In genomic region chr19:10946506-10946905, GRCm38 (mm10) we compare ENCODE assay signal across 11 mouse cellular contexts. TPM values are rescaled to one million over a fixed set of nuclear protein-coding genes. Genes with fewer than 3 reads are reported as not detected.
DNase-seq lines count a peak whose midpoint lies in the region; ATAC-seq and TF ChIP-seq lines count a peak whose summit lies in the region.
"Had no signal": no experiment of that assay in that cellular context is flagged by ENCODE, and none has a peak within 500 bp of the region (broad histone marks: within the 10 kb centered on the region; RNA-seq: fewer than 3 reads in every experiment).

No protein-coding gene starts in this region.

- TF ChIP-seq POLR2A in liver, adult 2 months (IDR thresholded peaks at IDR 0.05; ENCODE audit: extremely low read depth, insufficient read depth, low read length): no peak
- no peak for TF ChIP-seq POLR2A in myocyte (IDR thresholded peaks at IDR 0.05; ENCODE audit: insufficient read length, low read depth)

- peak overlapping the region; percentile 58; the same call in 1 of the 2 replicates for H3K9ac ChIP-seq in liver, adult 2 months (ENCODE audit: low read depth, low read length)
- H3K9ac ChIP-seq in embryonic facial prominence, embryonic 12.5 days: no peak overlapping the region
- no peak overlapping the region for H3K9ac ChIP-seq in intestine, embryonic 15.5 days

- peaks cover 8% of the 10 kb centered on the region; the same call in 1 of the 2 replicates for H3K79me2 ChIP-seq in liver, adult 2 months (ENCODE audit: control insufficient read depth, insufficient read depth, low read length)
- H3K79me2 ChIP-seq in myocyte (ENCODE audit: control insufficient read depth, insufficient read depth): peaks cover 30% of the 10 kb centered on the region

- H3K9me3 ChIP-seq in embryonic facial prominence, embryonic 12.5 days: no peaks in the 10 kb centered on the region
- H3K9me3 ChIP-seq in intestine, embryonic 15.5 days: no peaks in the 10 kb centered on the region

- DNase-seq in liver, adult 2 months (ENCODE audit: extremely low read depth, low read depth, low spot score): no peak
- no peak for DNase-seq in liver
- DNase-seq in urinary bladder, postnatal 14 days (ENCODE audit: low spot score): no peak
- no peak for DNase-seq in layer of hippocampus, adult 9-10 months (ENCODE audit: low spot score)
- DNase-seq: gastrocnemius, adult 2 months had no signal

- peak overlapping the region; percentile 100 for H3K4me2 ChIP-seq in embryonic facial prominence, embryonic 12.5 days (replicated peaks)
- peak overlapping the region; percentile 83 for H3K4me2 ChIP-seq in intestine, embryonic 15.5 days (replicated peaks)
- peak overlapping the region; percentile 82 for H3K4me2 ChIP-seq in myocyte (ENCODE audit: low read depth)

- H3K4me3 ChIP-seq in liver, adult 2 months (ENCODE audit: insufficient read depth, low read depth, low read length): no peak overlapping the region
- 0 out of 2 replicates have a peak overlapping the region, but pooled peaks have one; percentile 2 for H3K4me3 ChIP-seq in embryonic facial prominence, embryonic 12.5 days
- peak overlapping the region; percentile 12; the same call in 1 of the 2 replicates for H3K4me3 ChIP-seq in intestine, embryonic 15.5 days (replicated peaks)
- H3K4me3 ChIP-seq in myocyte: peak overlapping the region; percentile 95

- no peak for TF ChIP-seq CTCF in liver, adult 2 months (IDR thresholded peaks at IDR 0.05; ENCODE audit: low read depth, low read length)

- 49% methylated on average over 3 of the region's 3 CpGs for WGBS in liver, adult 2 months
- WGBS in embryonic facial prominence, embryonic 12.5 days: 88% methylated on average over 3 of the region's 3 CpGs
- WGBS in intestine, embryonic 15.5 days: 79% methylated on average over 3 of the region's 3 CpGs

- no peak for ATAC-seq in embryonic facial prominence, embryonic 12.5 days (ENCODE audit: insufficient number of reproducible peaks, insufficient read depth, low FRiP score, low TSS enrichment)
- ATAC-seq in intestine, embryonic 15.5 days: no peak

- H3ac ChIP-seq in myocyte (ENCODE audit: control insufficient read depth, insufficient read length): no peak overlapping the region

- H3K27ac ChIP-seq in liver, adult 2 months (replicated peaks; ENCODE audit: insufficient read depth, low read depth, low read length): no peak overlapping the region
- no peak overlapping the region for H3K27ac ChIP-seq in embryonic facial prominence, embryonic 12.5 days
- H3K27ac ChIP-seq in intestine, embryonic 15.5 days: no peak overlapping the region
- H3K27ac ChIP-seq: gastrocnemius, adult 2 months had no signal

- H3K36me3 ChIP-seq in liver, adult 2 months (ENCODE audit: control insufficient read depth, insufficient read depth, low read length): peaks cover 5% of the 10 kb centered on the region; the same call in 1 of the 2 replicates
- H3K36me3 ChIP-seq in embryonic facial prominence, embryonic 12.5 days: peaks cover 43% of the 10 kb centered on the region
- H3K36me3 ChIP-seq in intestine, embryonic 15.5 days: peaks cover 34% of the 10 kb centered on the region
- peaks cover 14% of the 10 kb centered on the region for H3K36me3 ChIP-seq in myocyte (ENCODE audit: control insufficient read depth, insufficient read depth)

- H3K27me3 ChIP-seq in liver, adult 2 months (ENCODE audit: control insufficient read depth, insufficient read depth, low read length): no peaks in the 10 kb centered on the region
- no peaks in the 10 kb centered on the region for H3K27me3 ChIP-seq in embryonic facial prominence, embryonic 12.5 days
- H3K27me3 ChIP-seq in intestine, embryonic 15.5 days (replicated peaks): no peaks in the 10 kb centered on the region
- no peaks in the 10 kb centered on the region for H3K27me3 ChIP-seq in myocyte (ENCODE audit: control insufficient read depth, insufficient read depth, insufficient read length)

- peaks cover 9% of the 10 kb centered on the region for H3K4me1 ChIP-seq in liver, adult 2 months (ENCODE audit: control insufficient read depth, insufficient read depth, low read length)
- H3K4me1 ChIP-seq in embryonic facial prominence, embryonic 12.5 days: peaks cover 25% of the 10 kb centered on the region
- H3K4me1 ChIP-seq in intestine, embryonic 15.5 days (replicated peaks): peaks cover 16% of the 10 kb centered on the region

TF ChIP-seq in myocyte, 11 proteins besides CTCF, POLR2A, EP300 and RAD21:
- TF ChIP-seq SRF (IDR thresholded peaks at IDR 0.05; ENCODE audit: control insufficient read depth, insufficient read length, low read depth): no peak
- TF ChIP-seq REST (IDR thresholded peaks at IDR 0.05; ENCODE audit: insufficient read depth, insufficient read length): no peak
- TF ChIP-seq MYOD1 (IDR thresholded peaks at IDR 0.05; ENCODE audit: control insufficient read depth in 1 of 3, insufficient read length in 2 of 3, low read depth in 2 of 3): no peak
- TF ChIP-seq MAX (IDR thresholded peaks at IDR 0.05; ENCODE audit: low read depth): no peak
- TF ChIP-seq POLR2AphosphoS2 (IDR thresholded peaks at IDR 0.05; ENCODE audit: insufficient read length, low read depth): no peak
- no peak for TF ChIP-seq MYOG (IDR thresholded peaks at IDR 0.05; ENCODE audit: control insufficient read depth in 1 of 3, insufficient read depth in 1 of 3, insufficient read length in 2 of 3, low read depth in 2 of 3)
- no peak for TF ChIP-seq USF1 (IDR thresholded peaks at IDR 0.05; ENCODE audit: low read depth)
- no peak for TF ChIP-seq E2F4 (IDR thresholded peaks at IDR 0.05; ENCODE audit: insufficient read depth)
- TF ChIP-seq CEBPB (IDR thresholded peaks at IDR 0.05; ENCODE audit: insufficient read depth, poor library complexity, severe bottlenecking): no peak
- TF ChIP-seq TCF3 (IDR thresholded peaks at IDR 0.05; ENCODE audit: insufficient read length, low read depth): no peak
- no peak for TF ChIP-seq TCF12 (IDR thresholded peaks at IDR 0.05; ENCODE audit: insufficient read depth, poor library complexity, severe bottlenecking)

RNA-seq across cellular contexts. Expression of gene Ccdc86, which starts 2.6 kb away (rescaled TPM):
- 1.2 and 1.3 TPM in 2 replicates for total RNA-seq in liver, adult 2 months (2014; rRNA removed)
- 4.3 and 4.4 TPM in 2 replicates for polyA plus RNA-seq in liver, adult 2 months (2012; rRNA removed)
- 32.3 and 32.8 TPM in 2 replicates for polyA plus RNA-seq in embryonic facial prominence, embryonic 12.5 days (2016; fragmentation: Nextera tagmentation; extraction: Ambion mirVana)
- polyA plus RNA-seq in intestine, embryonic 15.5 days (2015; fragmentation: Nextera tagmentation; extraction: Ambion mirVana): 29.0 and 29.5 TPM in 2 replicates
- polyA plus RNA-seq in myocyte (2012; fragmentation: generic; extraction: Trizol): 33.1 TPM

RNA-seq across cellular contexts. Expression of gene Ptgdr2, which starts 9.5 kb away (rescaled TPM):
- not detected in 2 replicates for total RNA-seq in liver, adult 2 months (2014; rRNA removed)
- polyA plus RNA-seq in liver, adult 2 months (2012; rRNA removed): not detected in 2 replicates
- polyA plus RNA-seq in embryonic facial prominence, embryonic 12.5 days (2016; fragmentation: Nextera tagmentation; extraction: Ambion mirVana): 0.14 and 0.18 TPM in 2 replicates
- 0.05 and 0.06 TPM in 2 replicates for polyA plus RNA-seq in intestine, embryonic 15.5 days (2015; fragmentation: Nextera tagmentation; extraction: Ambion mirVana)
- 0.10 TPM for polyA plus RNA-seq in myocyte (2012; fragmentation: generic; extraction: Trizol)
- total RNA-seq: gastrocnemius, adult 2 months had no signal

RNA-seq across cellular contexts. Expression of gene Zp1, which starts 26.1 kb away (rescaled TPM):
- not detected in 2 replicates for total RNA-seq in liver, adult 2 months (2014; rRNA removed)
- polyA plus RNA-seq in liver, adult 2 months (2012; rRNA removed): not detected in 2 replicates
- polyA plus RNA-seq in embryonic facial prominence, embryonic 12.5 days (2016; fragmentation: Nextera tagmentation; extraction: Ambion mirVana): 0.10 TPM in 1 of 2 replicates, not detected in the other
- not detected in 2 replicates for polyA plus RNA-seq in intestine, embryonic 15.5 days (2015; fragmentation: Nextera tagmentation; extraction: Ambion mirVana)
- 0.05 TPM for polyA plus RNA-seq in myocyte (2012; fragmentation: generic; extraction: Trizol)
- total RNA-seq: gastrocnemius, adult 2 months; layer of hippocampus, postnatal 10 days had no signal
- polyA plus RNA-seq: cerebellum, adult 2 months had no signal

RNA-seq across cellular contexts. Expression of gene Ms4a10, which starts 28.0 kb away (rescaled TPM):
- not detected in 2 replicates for total RNA-seq in liver, adult 2 months (2014; rRNA removed)
- polyA plus RNA-seq in liver, adult 2 months (2012; rRNA removed): not detected in 2 replicates
- not detected in 2 replicates for polyA plus RNA-seq in embryonic facial prominence, embryonic 12.5 days (2016; fragmentation: Nextera tagmentation; extraction: Ambion mirVana)
- 37.4 and 51.1 TPM in 2 replicates for polyA plus RNA-seq in intestine, embryonic 15.5 days (2015; fragmentation: Nextera tagmentation; extraction: Ambion mirVana)
- 0.30 TPM for polyA plus RNA-seq in myocyte (2012; fragmentation: generic; extraction: Trizol)
- total RNA-seq: gastrocnemius, adult 2 months; layer of hippocampus, postnatal 10 days had no signal
- polyA plus RNA-seq: cerebellum, adult 2 months; spleen, adult 2 months had no signal

RNA-seq across cellular contexts. Expression of gene Ms4a15, which starts 46.5 kb away (rescaled TPM):
- not detected in 2 replicates for total RNA-seq in liver, adult 2 months (2014; rRNA removed)
- polyA plus RNA-seq in liver, adult 2 months (2012; rRNA removed): not detected in 2 replicates
- polyA plus RNA-seq in embryonic facial prominence, embryonic 12.5 days (2016; fragmentation: Nextera tagmentation; extraction: Ambion mirVana): not detected in 2 replicates
- 0.21 and 0.28 TPM in 2 replicates for polyA plus RNA-seq in intestine, embryonic 15.5 days (2015; fragmentation: Nextera tagmentation; extraction: Ambion mirVana)
- polyA plus RNA-seq in myocyte (2012; fragmentation: generic; extraction: Trizol): not detected
- total RNA-seq: gastrocnemius, adult 2 months; layer of hippocampus, postnatal 10 days had no signal
